Mouse (Mus musculus): ENCODE results near the gene Mrm1. TPM values are rescaled to one million over a fixed set of nuclear protein-coding genes. Genes with fewer than 3 reads are reported as not detected.

Mrm1 gene
- polyA plus RNA-seq (2017; shearing (Covaris generic)): 31.5 TPM

GRCm38 (mm10) chr11:84818961-84819692 is at the start of gene Mrm1:
Gene Mrm1, minus strand, starts transcription at chr11:84819515.

GRCm38 (mm10) chr11:84828516-84829399 is 9.4 kb upstream of the Mrm1 start, which contains the start of gene Dhrs11:
Gene Dhrs11, minus strand, starts transcription at chr11:84828994.

Other genes with a start within 250 kb of the Mrm1 start
- 28.5 TPM for gene Dhrs11, start 9.5 kb upstream of the Mrm1 start, polyA plus RNA-seq (2017; shearing (Covaris generic))
- gene Ggnbp2, start 51.3 kb upstream of the Mrm1 start, polyA plus RNA-seq (2017; shearing (Covaris generic)): 205 TPM
- 2.6 TPM for gene Myo19, start 60.6 kb upstream of the Mrm1 start, polyA plus RNA-seq (2017; shearing (Covaris generic))
- 5.5 TPM for gene Pigw, start 60.8 kb upstream of the Mrm1 start, polyA plus RNA-seq (2017; shearing (Covaris generic))
- 33.1 TPM for gene Znhit3, start 96.9 kb upstream of the Mrm1 start, polyA plus RNA-seq (2017; shearing (Covaris generic))
- not detected for gene Car4, start 138.3 kb upstream of the Mrm1 start, polyA plus RNA-seq (2017; shearing (Covaris generic))